Mouse (Mus musculus) left cerebral cortex, postnatal 4 days (tissue): ENCODE measurements at regions not wholly inside any gene's neighbourhood (a gene's known extent, or its start where the extent isn't known, plus 50 kb on each side); places are given as distances from the start of the nearest gene placed in this dataset.

Source experiments
- DNase-seq: peaks from one replicate; pipeline ENCODE4 v3.0.0-alpha.2; 2022
- intact Hi-C: fragments of 180-260 bp; cut with DNase I; formaldehyde crosslinking; loops from one replicate; pipeline ENCODE4 v1.15.1; 2025

DNA sequence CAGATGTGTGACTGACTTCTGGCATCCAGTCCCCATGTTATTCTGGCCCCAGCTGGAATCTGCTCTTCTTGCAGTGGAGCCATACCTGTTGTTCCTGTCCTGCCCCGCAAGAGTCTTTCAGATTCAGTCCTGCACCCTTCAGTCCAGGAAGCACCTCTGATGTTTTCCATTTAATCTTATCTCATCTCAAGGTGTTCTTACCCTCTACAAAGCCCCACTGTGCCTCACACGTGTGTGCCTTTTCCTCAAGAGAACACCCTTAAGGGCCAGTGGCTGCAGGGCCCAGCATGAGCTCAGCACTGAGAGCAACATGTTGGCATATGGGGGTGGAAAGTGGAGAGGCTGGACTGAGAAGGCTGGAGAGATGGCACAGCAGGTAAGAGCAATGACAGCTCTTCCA, 126.8 kb downstream of the Tmem17 start:
- intact Hi-C loops = loop anchor here (10.0 kb wide), 2 partner anchors 216 to 636 kb away; no protein-coding TSS in a partner anchor
- no peak for DNase-seq

- DNase-seq = no peak
- intact Hi-C loops = no loop called here
Observed at GRCm38 (mm10) chr11:22640371-22640990, 128.6 kb downstream of the Tmem17 start.

- no peak for DNase-seq
- intact Hi-C loops = no loop called here
Observed at GRCm38 (mm10) chr11:22641450-22641849, 129.6 kb downstream of the Tmem17 start.

- intact Hi-C loops = no loop called here
- DNase-seq = no peak
Observed at GRCm38 (mm10) chr11:22644010-22644625, 132.2 kb downstream of the Tmem17 start.

GRCm38 (mm10) chr11:22644877-22645276, 133.0 kb downstream of the Tmem17 start:
- intact Hi-C loops = no loop called here
- no peak for DNase-seq

GRCm38 (mm10) chr11:22646192-22646936, 134.5 kb downstream of the Tmem17 start:
- no peak for DNase-seq
- intact Hi-C loops = no loop called here

DNA sequence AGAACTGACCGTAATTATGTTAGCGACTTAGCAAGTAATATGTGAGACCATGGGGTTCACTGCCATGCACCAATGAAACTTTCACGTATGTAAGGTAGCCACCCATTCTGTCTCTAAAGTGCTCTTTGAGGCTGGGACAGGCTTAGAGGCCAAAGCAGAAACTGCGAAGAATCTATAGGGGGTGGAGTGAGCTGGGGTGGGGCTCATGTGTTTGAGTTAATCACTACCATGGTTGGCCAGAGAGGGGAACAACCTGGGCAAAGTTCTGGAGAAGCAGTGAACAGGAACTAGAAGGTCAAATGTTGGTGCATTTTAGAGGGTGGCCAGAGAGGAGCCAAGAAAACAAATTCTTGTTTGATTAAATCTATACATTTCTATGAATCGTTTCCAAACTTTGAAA, 136.4 kb downstream of the Tmem17 start:
- DNase-seq = no peak
- intact Hi-C loops = no loop called here

DNA sequence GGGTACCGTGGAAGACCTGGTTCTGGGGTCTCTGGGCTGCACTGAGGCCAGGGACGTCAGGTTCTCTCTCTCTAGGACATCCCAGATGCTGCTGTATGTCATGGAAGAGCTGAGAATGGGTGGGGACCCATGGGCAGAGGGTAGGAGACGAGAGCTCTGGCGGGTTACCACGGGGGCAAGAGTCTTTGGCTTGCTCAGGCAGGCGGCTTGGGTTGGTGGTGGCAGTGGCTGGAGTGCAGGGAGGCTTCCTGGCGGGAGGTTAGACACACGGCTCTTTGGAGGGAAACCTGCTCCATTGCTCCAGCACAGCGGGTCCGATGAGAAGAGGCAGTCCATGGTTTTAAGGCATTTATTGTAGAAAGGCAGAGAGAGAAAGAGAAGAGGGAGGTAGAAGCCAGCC, 138.9 kb downstream of the Tmem17 start:
- no peak for DNase-seq
- intact Hi-C loops = loop anchor here (10.0 kb wide), 1 partner anchor 184 kb away; no protein-coding TSS in a partner anchor

DNA sequence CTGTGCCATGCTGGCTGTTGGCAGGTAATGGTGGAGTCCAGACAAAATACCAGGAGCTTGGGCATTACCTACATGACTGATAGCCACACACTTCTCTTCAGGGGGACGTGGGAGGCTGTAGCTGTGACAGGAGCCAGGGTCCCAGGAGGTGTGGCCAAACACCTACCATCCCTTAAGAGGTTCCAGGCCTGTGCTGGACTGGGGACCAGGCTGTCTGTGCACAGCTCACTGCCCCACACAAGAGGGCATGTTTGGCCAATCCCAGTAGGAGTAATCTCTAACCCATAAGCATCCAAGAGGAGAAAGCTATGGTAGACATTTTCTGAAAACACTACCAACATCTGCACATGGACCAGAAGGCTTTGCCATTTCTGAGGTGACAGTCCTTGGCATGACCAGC, 139.4 kb downstream of the Tmem17 start:
- DNase-seq = no peak
- intact Hi-C loops = loop anchor here (10.0 kb wide), 1 partner anchor 183 kb away; no protein-coding TSS in a partner anchor

- intact Hi-C loops = loop anchor here (10.0 kb wide), 1 partner anchor 183 kb away; no protein-coding TSS in a partner anchor
Observed at GRCm38 (mm10) chr11:22651911-22652310, 140.0 kb downstream of the Tmem17 start.

DNA sequence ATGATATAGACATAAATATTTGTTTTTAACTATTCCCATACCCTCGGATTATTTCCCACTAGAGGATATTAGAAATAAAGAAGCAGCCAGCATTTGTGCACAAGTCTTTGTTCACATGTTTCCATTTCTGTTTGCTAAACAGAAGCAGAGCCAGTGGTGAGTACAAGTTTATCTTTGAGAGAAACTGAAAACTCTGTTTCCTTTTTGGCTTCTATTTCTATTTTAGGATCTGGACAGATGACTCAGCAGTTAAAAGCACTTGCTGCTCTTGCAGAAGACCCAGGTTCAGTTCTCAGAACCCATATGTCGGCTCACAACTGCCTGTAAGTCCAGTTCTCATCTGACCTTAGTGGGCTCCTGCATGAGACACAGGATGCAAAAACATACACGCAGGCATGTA, 141.0 kb downstream of the Tmem17 start:
- no peak for DNase-seq

More at GRCm38 (mm10) chr11:22651911-22652310, 140.0 kb downstream of the Tmem17 start:
- no peak for DNase-seq

DNA sequence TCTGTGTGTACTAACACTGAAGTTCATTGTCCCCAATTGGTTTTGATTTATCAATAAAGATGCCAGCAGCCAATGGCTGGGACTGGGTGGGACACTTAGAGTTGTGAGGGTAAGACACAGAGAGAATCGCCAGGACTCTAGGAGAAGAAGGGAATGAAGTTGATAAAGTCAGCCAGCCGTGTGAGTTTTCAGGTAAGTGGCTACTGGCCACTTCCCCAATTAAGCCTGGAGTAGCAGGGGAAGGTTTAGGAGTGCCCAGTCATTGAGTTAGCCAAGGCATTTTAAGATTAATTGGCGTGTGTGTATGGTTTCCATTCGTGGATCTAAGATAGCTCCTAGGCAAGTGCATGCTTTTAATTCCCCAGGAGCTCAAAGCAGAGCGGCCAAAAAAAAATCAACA, 141.5 kb downstream of the Tmem17 start:
- intact Hi-C loops = loop anchor here (10.0 kb wide), 1 partner anchor 181 kb away; no protein-coding TSS in a partner anchor

More for the DNA sequence above, 141.0 kb downstream of the Tmem17 start:
- intact Hi-C loops = loop anchor here (10.0 kb wide), 1 partner anchor 182 kb away; no protein-coding TSS in a partner anchor

GRCm38 (mm10) chr11:22657635-22658034, 145.7 kb downstream of the Tmem17 start:
- DNase-seq = no peak
- intact Hi-C loops = loop anchor here (10.0 kb wide), 1 partner anchor 177 kb away; no protein-coding TSS in a partner anchor

More for the DNA sequence above, 141.5 kb downstream of the Tmem17 start:
- no peak for DNase-seq

DNA sequence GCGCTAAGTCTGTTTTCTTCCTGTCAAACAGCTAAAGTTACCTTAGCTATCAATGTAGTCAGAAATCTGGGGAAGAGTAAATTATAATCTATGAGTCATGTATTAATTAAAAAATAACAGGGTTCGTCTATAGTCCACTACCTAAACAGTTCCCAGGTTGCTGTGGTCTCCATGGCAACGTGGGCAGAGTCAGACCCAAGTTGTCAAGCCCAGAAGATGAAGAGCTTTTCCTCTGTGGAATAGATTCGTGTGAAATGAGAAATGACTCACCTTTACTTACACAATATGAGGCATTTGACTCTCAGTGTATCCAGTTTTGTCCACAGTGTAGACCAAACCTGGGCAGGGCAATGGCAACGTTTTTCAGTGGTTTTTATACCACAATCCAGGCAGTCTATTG, 149.2 kb downstream of the Tmem17 start:
- intact Hi-C loops = no loop called here

DNA sequence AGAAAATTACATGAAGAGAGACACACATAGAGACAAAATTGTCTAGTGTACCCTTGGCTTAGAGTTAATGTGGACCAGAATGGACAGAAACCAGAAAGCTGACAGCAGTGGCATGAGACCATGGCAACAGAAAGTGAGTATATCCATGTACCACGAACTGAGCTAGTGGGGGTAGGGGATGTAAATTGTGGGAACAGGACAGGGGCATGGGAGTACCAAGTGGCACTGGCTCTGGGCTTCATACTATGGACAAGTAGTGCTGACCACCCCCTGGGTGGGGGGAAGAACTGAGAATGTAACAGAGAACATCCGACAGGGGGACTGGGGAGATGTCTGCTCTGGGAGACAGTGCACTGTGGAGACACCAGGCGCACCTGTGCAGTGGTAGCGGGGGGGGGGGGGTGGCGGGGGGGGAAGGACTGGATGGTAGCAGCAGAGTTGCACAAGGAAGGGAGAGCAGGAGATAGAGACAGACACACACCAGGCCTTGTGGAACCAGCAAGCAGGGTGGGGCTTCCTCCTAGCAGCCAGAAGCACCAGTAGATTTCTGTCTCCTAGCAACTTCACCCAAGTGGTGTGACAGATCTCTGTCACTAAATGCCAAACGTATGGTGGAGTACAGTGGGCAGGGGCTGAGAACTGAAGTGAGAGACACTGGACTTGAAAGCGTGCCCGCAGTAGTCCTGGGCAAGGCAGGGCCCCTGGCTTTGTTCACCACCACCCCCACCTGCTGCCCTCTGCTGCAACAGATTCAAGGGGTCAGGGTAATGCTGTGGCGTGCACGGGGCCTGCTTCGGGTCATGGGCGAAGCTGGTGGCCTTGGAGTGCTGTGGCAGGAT, 150.0 kb downstream of the Tmem17 start:
- DNase-seq = no peak
- intact Hi-C loops = no loop called here

More for the DNA sequence above, 149.2 kb downstream of the Tmem17 start:
- no peak for DNase-seq

GRCm38 (mm10) chr11:22665978-22666377, 154.1 kb downstream of the Tmem17 start:
- DNase-seq = no peak
- intact Hi-C loops = no loop called here

- DNase-seq = no peak
- intact Hi-C loops = no loop called here
Observed at GRCm38 (mm10) chr11:22666378-22666777, 154.5 kb downstream of the Tmem17 start.

DNA sequence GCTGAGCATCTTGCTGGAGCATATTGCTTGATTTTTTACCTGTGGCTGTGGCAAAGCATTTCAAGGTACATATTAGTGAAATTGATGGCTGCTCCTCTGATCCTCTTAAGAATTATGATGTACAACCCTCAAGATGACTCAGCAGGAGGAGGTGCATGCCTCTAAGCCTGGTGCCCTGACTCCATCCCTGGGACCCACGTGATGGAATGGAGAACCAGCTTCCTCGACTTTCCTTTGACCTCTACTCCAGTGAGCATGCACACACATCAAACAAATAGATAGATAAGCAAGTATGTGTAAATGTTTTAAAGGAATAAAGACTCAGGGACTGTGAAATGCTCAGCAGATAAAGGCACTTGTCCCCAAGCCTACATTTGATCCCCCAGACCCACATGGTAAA, 156.3 kb downstream of the Tmem17 start:
- intact Hi-C loops = no loop called here

GRCm38 (mm10) chr11:22669267-22669666, 157.4 kb downstream of the Tmem17 start:
- intact Hi-C loops = no loop called here
- no peak for DNase-seq

More for the DNA sequence above, 156.3 kb downstream of the Tmem17 start:
- no peak for DNase-seq

DNA sequence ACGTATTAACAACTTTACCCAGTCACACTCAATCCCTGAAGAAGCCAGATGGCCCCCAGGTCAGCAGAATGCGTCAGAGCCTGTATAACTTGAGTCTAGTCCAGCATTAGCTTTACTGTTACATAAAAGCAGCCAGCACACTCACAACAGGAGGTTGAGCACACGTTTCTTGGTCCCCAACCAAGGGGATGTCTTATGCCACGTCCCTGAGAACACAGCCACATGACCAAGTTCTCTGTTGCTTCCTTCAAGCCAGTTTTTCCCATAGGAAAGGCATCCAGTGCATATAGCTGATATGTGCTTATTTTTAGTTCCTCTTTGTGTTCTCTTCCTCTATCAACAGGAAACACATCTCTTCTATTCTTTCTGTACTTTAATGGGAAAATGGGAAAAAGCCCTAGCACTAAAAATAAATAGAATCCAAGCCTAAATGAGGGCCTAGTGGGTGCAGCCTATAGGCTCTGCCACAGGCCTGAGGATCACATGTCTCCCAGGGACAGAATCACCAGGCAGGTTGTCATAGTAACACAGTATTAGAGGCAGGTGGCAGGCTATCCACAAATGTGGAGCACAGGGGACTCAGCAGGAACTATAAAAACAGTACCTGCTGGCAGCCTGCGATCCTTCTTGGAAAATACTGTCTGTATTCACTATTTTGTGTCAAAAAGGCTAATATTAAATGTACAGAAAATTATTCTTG, 160.1 kb downstream of the Tmem17 start:
- intact Hi-C loops = no loop called here

More for the DNA sequence above, 160.1 kb downstream of the Tmem17 start:
- DNase-seq = no peak
